Mouse (Mus musculus) MEL (cell line): ENCODE measurements around the gene Usp29.

ENCODE experiments used
- CHD2 ChIP-seq: IDR thresholded peaks from 2 replicates; pipeline ENCODE4 v1.6.1; 2011; ENCODE audit warnings: low read length, improper control_type of control experiment
- CTCF ChIP-seq, 3 experiments: IDR thresholded peaks in 2 of 3; conservative IDR thresholded peaks in 1 of 3; 2 replicates each; pipeline ENCODE4 v1.5.1; 2011 to 2012; ENCODE audit warnings: low read length in 3 of 3, low read depth in 2 of 3, mild to moderate bottlenecking in 2 of 3, improper control_type of control experiment in 1 of 3, inconsistent platforms in 1 of 3, mixed read lengths in 1 of 3, moderate library complexity in 1 of 3; ENCODE audit not compliant: control insufficient read depth in 1 of 3, insufficient read depth in 1 of 3, poor library complexity in 1 of 3, severe bottlenecking in 1 of 3
- EP300 ChIP-seq, 2 experiments: IDR thresholded peaks; 2 replicates each; pipeline ENCODE4 v1.6.1; 2011; ENCODE audit warnings: improper control_type of control experiment in 2 of 2, low read length in 2 of 2, low read depth in 1 of 2, mild to moderate bottlenecking in 1 of 2
- MAX ChIP-seq: IDR thresholded peaks from 2 replicates; pipeline ENCODE4 v1.6.1; 2011; ENCODE audit warnings: low read length, improper control_type of control experiment
- MAZ ChIP-seq: IDR thresholded peaks from 2 replicates; pipeline ENCODE4 v1.6.1; 2012; ENCODE audit warnings: low read depth, mild to moderate bottlenecking, inconsistent platforms, low read length, improper control_type of control experiment
- POLR2A ChIP-seq, 2 experiments: IDR thresholded peaks; 2 replicates each; pipeline ENCODE4 v1.6.1; 2011 to 2012; ENCODE audit warnings: low read length in 2 of 2, mild to moderate bottlenecking in 2 of 2, control low read depth in 1 of 2, improper control_type of control experiment in 1 of 2, low read depth in 1 of 2, moderate library complexity in 1 of 2; ENCODE audit not compliant: control insufficient read depth in 1 of 2, insufficient read depth in 1 of 2, poor library complexity in 1 of 2
- POLR2AphosphoS2 ChIP-seq: IDR thresholded peaks from 2 replicates; pipeline ENCODE4 v1.6.1; 2011; ENCODE audit warnings: low read length, improper control_type of control experiment
- POLR2AphosphoS5 ChIP-seq: IDR thresholded peaks from 2 replicates; pipeline ENCODE4 v1.6.1; 2012; ENCODE audit warnings: low read depth, borderline replicate concordance, mild to moderate bottlenecking, inconsistent platforms, low read length, moderate library complexity, mixed read lengths
- TAL1 ChIP-seq: IDR thresholded peaks from 2 replicates; pipeline ENCODE4 v1.6.1; 2012; ENCODE audit warnings: mild to moderate bottlenecking, inconsistent platforms, low read length, moderate library complexity, mixed read lengths
- TCF12 ChIP-seq: IDR thresholded peaks from 2 replicates; pipeline ENCODE4 v1.6.1; 2014; ENCODE audit warnings: low read depth, mild to moderate bottlenecking, inconsistent platforms, low read length, improper control_type of control experiment, moderate library complexity
- ZC3H11A ChIP-seq: IDR thresholded peaks from 2 replicates; pipeline ENCODE4 v1.6.1; 2012; ENCODE audit warnings: low read depth, mild to moderate bottlenecking, inconsistent platforms, low read length, improper control_type of control experiment
- ZKSCAN1 ChIP-seq: IDR thresholded peaks from 2 replicates; pipeline ENCODE4 v1.6.1; 2012; ENCODE audit warnings: low read depth, mild to moderate bottlenecking, inconsistent platforms, low read length, improper control_type of control experiment, moderate library complexity

DNA sequence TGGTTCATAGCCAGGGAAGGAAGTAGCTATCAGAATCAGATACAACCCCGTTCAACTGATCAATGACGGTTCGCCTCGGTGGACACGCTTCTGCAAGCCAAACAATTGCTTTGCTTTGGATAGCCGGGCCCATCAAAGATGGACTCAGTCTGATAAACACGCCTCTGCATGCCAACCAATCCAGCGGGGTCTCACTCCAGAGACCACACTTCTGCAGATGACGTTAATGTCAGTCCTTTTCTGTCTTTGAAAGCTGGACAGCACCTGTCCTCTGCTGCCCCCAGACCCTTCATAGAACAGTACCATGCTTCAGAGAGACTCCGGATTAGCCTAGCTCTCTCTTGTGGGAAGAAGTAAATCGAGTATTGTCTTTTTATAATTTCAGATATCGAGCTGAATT lies 29.3 kb downstream of the Usp29 start:
- TF ChIP-seq POLR2AphosphoS2: no peak
- no peak for TF ChIP-seq CHD2
- TF ChIP-seq MAX: no peak
- no peak for TF ChIP-seq ZC3H11A
- no peak for TF ChIP-seq POLR2A (IDR thresholded peaks at IDR 0.05; ENCODE audit: control insufficient read depth in 1 of 2, insufficient read depth in 1 of 2, low read depth in 1 of 2, low read length in 2 of 2, poor library complexity in 1 of 2)
- no peak for TF ChIP-seq CTCF (IDR thresholded peaks at IDR 0.05 in 2 of 3, conservative IDR thresholded peaks at IDR 0.05 in 1 of 3; ENCODE audit: control insufficient read depth in 1 of 3, insufficient read depth in 1 of 3, low read depth in 2 of 3, low read length in 3 of 3, poor library complexity in 1 of 3, severe bottlenecking in 1 of 3)
- no peak for TF ChIP-seq MAZ
- TF ChIP-seq POLR2AphosphoS5: no peak
- TF ChIP-seq EP300 (IDR thresholded peaks at IDR 0.05; ENCODE audit: low read depth in 1 of 2, low read length in 2 of 2): no peak
- TF ChIP-seq TAL1: no peak
- TF ChIP-seq ZKSCAN1: no peak
- no peak for TF ChIP-seq TCF12
